Mouse (Mus musculus) embryonic facial prominence, embryonic 13.5 days (tissue): ENCODE measurements around the gene Smdt1. TPM values are rescaled to one million over a fixed set of nuclear protein-coding genes. Genes with fewer than 3 reads are reported as not detected.

Experiments
- ATAC-seq: fragments of 200-750 bp; cut with Nextera tagmentation; 2 replicates; pipeline ENCODE4 v1.8.0; 2017; ENCODE audit warnings: low read depth; ENCODE audit not compliant: insufficient number of reproducible peaks, insufficient read depth, low FRiP score, low TSS enrichment
- H3K27ac ChIP-seq: fragments of 300-500 bp; sonication (generic); 2 replicates; pipeline ENCODE4 v1.5.1; 2015; ENCODE audit warnings: moderate library complexity, mild to moderate bottlenecking, inconsistent platforms
- H3K27me3 ChIP-seq: fragments of 300-500 bp; sonication (generic); 2 replicates; pipeline ENCODE4 v1.6.1; 2015; ENCODE audit warnings: mild to moderate bottlenecking, inconsistent platforms
- H3K36me3 ChIP-seq: fragments of 300-500 bp; sonication (generic); 2 replicates; pipeline ENCODE4 v1.6.1; 2015; ENCODE audit warnings: mild to moderate bottlenecking, inconsistent platforms
- H3K4me1 ChIP-seq: fragments of 300-500 bp; sonication (generic); 2 replicates; pipeline ENCODE4 v1.6.1; 2015; ENCODE audit warnings: inconsistent platforms
- H3K4me2 ChIP-seq: fragments of 300-500 bp; sonication (generic); 2 replicates; pipeline ENCODE4 v1.6.1; 2015; ENCODE audit warnings: moderate library complexity, mild to moderate bottlenecking, inconsistent platforms
- H3K4me3 ChIP-seq: fragments of 300-500 bp; sonication (generic); 2 replicates; pipeline ENCODE4 v1.5.1; 2015; ENCODE audit warnings: mild to moderate bottlenecking, inconsistent platforms
- H3K9ac ChIP-seq: fragments of 300-500 bp; sonication (generic); 2 replicates; pipeline ENCODE4 v1.6.1; 2015; ENCODE audit warnings: mild to moderate bottlenecking, inconsistent platforms
- H3K9me3 ChIP-seq: fragments of 300-500 bp; sonication (generic); 2 replicates; pipeline ENCODE4 v1.6.1; 2016; ENCODE audit warnings: inconsistent platforms
- WGBS: fragments of 180-500 bp; shearing (Covaris S2); methylation state at CpG from one replicate; pipeline ENCODE4 v1.1.7; 2015; ENCODE audit warnings: mixed read lengths; 5-methylcytosine and 5-hydroxymethylcytosine counted together
- polyA plus RNA-seq: library from polyadenylated mRNA; unstranded; fragments of >200 nt; fragmentation: Nextera tagmentation; extraction: Ambion mirVana; gene quantifications from 2 replicates; pipeline ENCODE4 v1.2.1, GENCODE M21; 2015

Smdt1 gene
- polyA plus RNA-seq, 1 experiment from 2014 or later = 264 TPM

- Histone ChIP-seq H3K27ac (no peak overlapping the region), H3K4me2 (no peak overlapping the region), H3K4me3 (no peak overlapping the region), H3K4me1 (peaks cover 14% of the 10 kb centered on the region), H3K9me3 (no peaks in the 10 kb centered on the region), H3K27me3 (no peaks in the 10 kb centered on the region), H3K9ac (no peak overlapping the region), H3K36me3 (peaks cover 17% of the 10 kb centered on the region)
- 58% methylated on average over 2 of the region's 2 CpGs for WGBS
- no peak for ATAC-seq
Measured at GRCm38 (mm10) chr15:82325382-82325781, 13.4 kb upstream of the Smdt1 start.

GRCm38 (mm10) chr15:82335194-82335593, 3.6 kb upstream of the Smdt1 start:
- WGBS = 88% methylated on average over 4 of the region's 4 CpGs
- no peak for ATAC-seq
- no peak overlapping the region for H3K4me2 ChIP-seq

GRCm38 (mm10) chr15:82336629-82337028, 2.1 kb upstream of the Smdt1 start:
- Histone ChIP-seq H3K9me3 (no peaks in the 10 kb centered on the region), H3K27me3 (no peaks in the 10 kb centered on the region), H3K27ac (no peak overlapping the region), H3K4me2 (no peak overlapping the region), H3K36me3 (peaks cover 43% of the 10 kb centered on the region), H3K4me3 (no peak overlapping the region), H3K4me1 (peaks cover 37% of the 10 kb centered on the region), H3K9ac (0 out of 2 replicates have a peak overlapping the region, but pooled peaks have one; percentile 4)
- no peak for ATAC-seq
- WGBS = 69% methylated on average over 12 of the region's 12 CpGs

More at GRCm38 (mm10) chr15:82335194-82335593, 3.6 kb upstream of the Smdt1 start:
- Histone ChIP-seq H3K27me3 (no peaks in the 10 kb centered on the region), H3K9ac (no peak overlapping the region), H3K4me1 (peaks cover 24% of the 10 kb centered on the region), H3K36me3 (peaks cover 48% of the 10 kb centered on the region), H3K4me3 (no peak overlapping the region), H3K27ac (no peak overlapping the region), H3K9me3 (no peaks in the 10 kb centered on the region)

GRCm38 (mm10) chr15:82337875-82338274, 884 bp upstream of the Smdt1 start:
- H3K4me1 ChIP-seq = peaks cover 44% of the 10 kb centered on the region
- H3K27ac ChIP-seq = peak overlapping the region; percentile 33; the same call in 1 of the 2 replicates
- H3K9ac ChIP-seq = peak overlapping the region; percentile 78
- H3K9me3 ChIP-seq = no peaks in the 10 kb centered on the region
- 37% methylated on average over 4 of the region's 4 CpGs for WGBS
- no peak for ATAC-seq
- H3K4me3 ChIP-seq = peak overlapping the region; percentile 61
- peak overlapping the region; percentile 74 for H3K4me2 ChIP-seq
- H3K36me3 ChIP-seq = peaks cover 31% of the 10 kb centered on the region
- H3K27me3 ChIP-seq = no peaks in the 10 kb centered on the region

- H3K36me3 ChIP-seq = peaks cover 38% of the 10 kb centered on the region
- peak overlapping the region; percentile 61 for H3K4me3 ChIP-seq
- H3K9me3 ChIP-seq = no peaks in the 10 kb centered on the region
- no peaks in the 10 kb centered on the region for H3K27me3 ChIP-seq
- peak overlapping the region; percentile 78 for H3K9ac ChIP-seq
- peak overlapping the region; percentile 74 for H3K4me2 ChIP-seq
- H3K27ac ChIP-seq = 0 out of 2 replicates have a peak overlapping the region, but pooled peaks have one; percentile 12
- H3K4me1 ChIP-seq = peaks cover 44% of the 10 kb centered on the region
- WGBS = 58% methylated on average over 10 of the region's 10 CpGs
- ATAC-seq = no peak
Measured at GRCm38 (mm10) chr15:82339150-82339549, 391 bp downstream of the Smdt1 start.

- no peak overlapping the region for H3K9ac ChIP-seq
- peak overlapping the region; percentile 78 for H3K27ac ChIP-seq
- no peak for ATAC-seq
- H3K4me1 ChIP-seq = peaks cover 44% of the 10 kb centered on the region
- H3K27me3 ChIP-seq = no peaks in the 10 kb centered on the region
- H3K36me3 ChIP-seq = peaks cover 32% of the 10 kb centered on the region
- no peaks in the 10 kb centered on the region for H3K9me3 ChIP-seq
- no peak overlapping the region for H3K4me3 ChIP-seq
- 72% methylated on average over 8 of the region's 8 CpGs for WGBS
- no peak overlapping the region for H3K4me2 ChIP-seq
Measured at GRCm38 (mm10) chr15:82339634-82340254, 985 bp downstream of the Smdt1 start.

- peaks cover 24% of the 10 kb centered on the region for H3K36me3 ChIP-seq
- ATAC-seq = no peak
- no peaks in the 10 kb centered on the region for H3K9me3 ChIP-seq
- no peaks in the 10 kb centered on the region for H3K27me3 ChIP-seq
- WGBS = 43% methylated on average over 21 of the region's 21 CpGs
- H3K4me3 ChIP-seq = peak overlapping the region; percentile 59
- H3K9ac ChIP-seq = peak overlapping the region; percentile 88
- H3K4me1 ChIP-seq = peaks cover 44% of the 10 kb centered on the region
- peak overlapping the region; percentile 79 for H3K4me2 ChIP-seq
- peak overlapping the region; percentile 78 for H3K27ac ChIP-seq
Measured at GRCm38 (mm10) chr15:82340414-82341035, 1.8 kb downstream of the Smdt1 start.

- WGBS = 3% methylated on average over 40 of the region's 40 CpGs
- no peak for ATAC-seq
- peaks cover 19% of the 10 kb centered on the region for H3K36me3 ChIP-seq
- H3K9me3 ChIP-seq = no peaks in the 10 kb centered on the region
- H3K9ac ChIP-seq = peak overlapping the region; percentile 88
- peaks cover 44% of the 10 kb centered on the region for H3K4me1 ChIP-seq
- peak overlapping the region; percentile 78 for H3K27ac ChIP-seq
- no peaks in the 10 kb centered on the region for H3K27me3 ChIP-seq
- peak overlapping the region; percentile 79 for H3K4me2 ChIP-seq
- H3K4me3 ChIP-seq = peak overlapping the region; percentile 59
Measured at GRCm38 (mm10) chr15:82341036-82341501, 2.3 kb downstream of the Smdt1 start.

- WGBS = 62% methylated on average over 15 of the region's 15 CpGs
- ATAC-seq = no peak
Measured at GRCm38 (mm10) chr15:82341675-82342542, 3.1 kb downstream of the Smdt1 start.

GRCm38 (mm10) chr15:82342543-82342935, 3.8 kb downstream of the Smdt1 start:
- H3K27ac ChIP-seq = peak overlapping the region; percentile 78; the same call in 1 of the 2 replicates
- no peaks in the 10 kb centered on the region for H3K9me3 ChIP-seq
- 0 out of 2 replicates have a peak overlapping the region, but pooled peaks have one; percentile 88 for H3K9ac ChIP-seq
- H3K36me3 ChIP-seq = peaks cover 9% of the 10 kb centered on the region; the same call in 1 of the 2 replicates
- H3K27me3 ChIP-seq = no peaks in the 10 kb centered on the region
- H3K4me1 ChIP-seq = peaks cover 43% of the 10 kb centered on the region
- no peak overlapping the region for H3K4me2 ChIP-seq
- no peak for ATAC-seq
- H3K4me3 ChIP-seq = 0 out of 2 replicates have a peak overlapping the region, but pooled peaks have one; percentile 59
- 78% methylated on average over 5 of the region's 5 CpGs for WGBS

More at GRCm38 (mm10) chr15:82341675-82342542, 3.1 kb downstream of the Smdt1 start:
- Histone ChIP-seq H3K36me3 (peaks cover 11% of the 10 kb centered on the region; the same call in 1 of the 2 replicates), H3K27me3 (no peaks in the 10 kb centered on the region), H3K4me3 (peak overlapping the region; percentile 59), H3K9ac (peak overlapping the region; percentile 88), H3K4me1 (peaks cover 43% of the 10 kb centered on the region), H3K4me2 (peak overlapping the region; percentile 79), H3K27ac (peak overlapping the region; percentile 78), H3K9me3 (no peaks in the 10 kb centered on the region)
